Mouse (Mus musculus): ENCODE measurements around the gene Dmp1. TPM values are rescaled to one million over a fixed set of nuclear protein-coding genes. Genes with fewer than 3 reads are reported as not detected.

Dmp1 gene
- polyA plus RNA-seq, 1 experiment from 2014 or later: 1.6 TPM

- no peak overlapping the region for H3K4me2 ChIP-seq (ENCODE audit: low read length)
- 84% methylated on average over 9 of the region's 9 CpGs for WGBS
- no peak for ATAC-seq
- no peaks in the 10 kb centered on the region for H3K27me3 ChIP-seq (ENCODE audit: control insufficient read depth, insufficient read depth, low read depth, low read length)
- H3K9me3 ChIP-seq (replicated peaks; ENCODE audit: control insufficient read depth, low read length, poor library complexity, severe bottlenecking): no peaks in the 10 kb centered on the region
- no peak overlapping the region for H3K4me3 ChIP-seq (ENCODE audit: low read depth, low read length)
- no peaks in the 10 kb centered on the region for H3K36me3 ChIP-seq (ENCODE audit: control insufficient read depth, insufficient read depth, low read length)
- no peak overlapping the region for H3K9ac ChIP-seq (ENCODE audit: low read depth, low read length)
- no peaks in the 10 kb centered on the region for H3K4me1 ChIP-seq (ENCODE audit: control insufficient read depth, insufficient read depth, low read length)
- H3K27ac ChIP-seq (ENCODE audit: low read length): no peak overlapping the region
These were observed 37.4 kb downstream of the Dmp1 start for GRCm38 (mm10) chr5:104239674-104240378.

DNA sequence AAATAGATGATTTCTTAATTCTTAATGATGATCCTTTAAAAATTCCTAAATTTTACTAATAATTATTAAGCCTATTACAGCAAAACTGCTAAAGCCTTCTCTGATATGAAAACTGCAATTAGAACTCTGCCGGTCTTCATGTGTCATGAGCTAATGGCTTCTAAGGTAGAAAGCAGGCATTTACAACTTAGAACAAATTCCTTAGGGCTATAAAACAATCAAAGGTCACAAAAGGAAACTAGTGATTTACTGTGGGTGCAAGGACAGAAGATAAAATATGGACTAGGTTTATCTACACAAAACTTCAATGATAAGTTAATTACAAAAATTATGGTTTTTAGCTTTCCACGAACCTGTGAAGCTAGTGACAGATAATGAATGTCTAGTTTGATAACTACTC, 41.8 kb downstream of the Dmp1 start:
- no peaks in the 10 kb centered on the region for H3K36me3 ChIP-seq (ENCODE audit: control insufficient read depth, insufficient read depth, low read length)
- whole genome bisulfite sequencing: 89% methylated on average over 2 of the region's 2 CpGs
- H3K4me3 ChIP-seq (ENCODE audit: low read depth, low read length): no peak overlapping the region
- ATAC-seq: no peak
- no peak overlapping the region for H3K27ac ChIP-seq (ENCODE audit: low read length)
- H3K27me3 ChIP-seq (ENCODE audit: control insufficient read depth, insufficient read depth, low read depth, low read length): no peaks in the 10 kb centered on the region
- no peaks in the 10 kb centered on the region for H3K4me1 ChIP-seq (ENCODE audit: control insufficient read depth, insufficient read depth, low read length)
- no peak overlapping the region for H3K4me2 ChIP-seq (ENCODE audit: low read length)
- no peaks in the 10 kb centered on the region for H3K9me3 ChIP-seq (replicated peaks; ENCODE audit: control insufficient read depth, low read length, poor library complexity, severe bottlenecking)
- no peak overlapping the region for H3K9ac ChIP-seq (ENCODE audit: low read depth, low read length)

- ATAC-seq: no peak
- no peak overlapping the region for H3K27ac ChIP-seq (ENCODE audit: low read length)
- no peak overlapping the region for H3K9ac ChIP-seq (ENCODE audit: low read depth, low read length)
- no peaks in the 10 kb centered on the region for H3K4me1 ChIP-seq (ENCODE audit: control insufficient read depth, insufficient read depth, low read length)
- H3K9me3 ChIP-seq (replicated peaks; ENCODE audit: control insufficient read depth, low read length, poor library complexity, severe bottlenecking): no peaks in the 10 kb centered on the region
- H3K4me2 ChIP-seq (ENCODE audit: low read length): no peak overlapping the region
- no peak overlapping the region for H3K4me3 ChIP-seq (ENCODE audit: low read depth, low read length)
- H3K36me3 ChIP-seq (ENCODE audit: control insufficient read depth, insufficient read depth, low read length): no peaks in the 10 kb centered on the region
- H3K27me3 ChIP-seq (ENCODE audit: control insufficient read depth, insufficient read depth, low read depth, low read length): no peaks in the 10 kb centered on the region
- WGBS: 90% methylated on average over 5 of the region's 5 CpGs
These were observed 49.4 kb downstream of the Dmp1 start for GRCm38 (mm10) chr5:104251811-104252210.

DNA sequence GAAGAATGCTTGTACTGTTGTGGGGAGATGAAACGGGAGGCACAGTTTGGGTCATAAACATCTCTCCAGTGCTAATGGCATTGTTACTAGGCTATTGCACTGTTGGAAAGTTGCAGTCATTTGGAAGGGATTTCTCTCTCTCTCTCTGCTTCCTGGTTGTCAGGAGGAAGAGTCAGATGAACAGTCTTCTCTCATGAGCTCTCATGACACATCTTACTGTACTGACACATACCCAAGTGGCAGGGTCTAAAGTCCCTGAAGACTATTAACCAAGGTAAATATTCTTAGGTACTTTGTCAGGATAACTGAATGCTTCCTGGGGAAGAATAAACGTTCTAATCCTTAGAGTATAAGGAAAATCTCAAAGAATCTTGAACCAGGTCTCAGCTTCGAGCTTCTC, 54.2 kb downstream of the Dmp1 start:
- Histone ChIP-seq H3K4me3 (ENCODE audit: low read depth, low read length) (no peak overlapping the region), H3K36me3 (ENCODE audit: control insufficient read depth, insufficient read depth, low read length) (no peaks in the 10 kb centered on the region), H3K4me2 (ENCODE audit: low read length) (no peak overlapping the region), H3K27ac (ENCODE audit: low read length) (no peak overlapping the region), H3K9me3 (replicated peaks; ENCODE audit: control insufficient read depth, low read length, poor library complexity, severe bottlenecking) (no peaks in the 10 kb centered on the region), H3K9ac (ENCODE audit: low read depth, low read length) (no peak overlapping the region), H3K27me3 (ENCODE audit: control insufficient read depth, insufficient read depth, low read depth, low read length) (no peaks in the 10 kb centered on the region), H3K4me1 (ENCODE audit: control insufficient read depth, insufficient read depth, low read length) (no peaks in the 10 kb centered on the region)
- no peak for ATAC-seq
- WGBS: 70% methylated on average over 3 of the region's 3 CpGs

DNA sequence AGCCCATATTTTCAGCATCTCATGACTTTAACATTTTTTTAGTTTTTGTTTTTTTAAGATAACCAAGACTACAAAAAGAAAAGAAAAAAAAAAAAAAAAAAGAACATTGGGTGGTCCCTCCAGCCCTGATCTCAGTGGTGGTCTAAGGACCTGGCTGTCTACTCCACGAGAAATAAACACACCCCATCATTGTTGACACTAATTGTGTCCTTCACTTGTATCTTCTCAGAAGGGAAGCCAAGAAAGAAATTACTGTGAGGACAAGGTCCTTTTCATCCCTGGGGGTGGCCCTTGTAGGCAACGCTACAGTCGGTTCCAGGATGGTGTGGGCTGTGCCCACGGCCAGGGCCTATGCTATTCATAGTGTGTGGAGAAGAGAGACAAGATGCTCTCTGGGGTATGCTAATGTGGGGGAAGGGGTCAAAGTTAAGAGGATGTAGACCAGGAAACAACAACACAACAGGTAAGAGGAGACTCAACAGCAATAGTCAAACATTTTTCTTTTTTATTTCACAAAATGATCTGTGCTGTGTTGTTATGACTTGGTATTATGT, 59.6 kb downstream of the Dmp1 start:
- H3K27ac ChIP-seq (ENCODE audit: low read length): no peak overlapping the region
- H3K36me3 ChIP-seq (ENCODE audit: control insufficient read depth, insufficient read depth, low read length): no peaks in the 10 kb centered on the region
- H3K27me3 ChIP-seq (ENCODE audit: control insufficient read depth, insufficient read depth, low read depth, low read length): no peaks in the 10 kb centered on the region
- H3K4me2 ChIP-seq (ENCODE audit: low read length): no peak overlapping the region
- H3K9ac ChIP-seq (ENCODE audit: low read depth, low read length): no peak overlapping the region
- 78% methylated on average over 4 of the region's 4 CpGs for WGBS
- no peak for ATAC-seq
- no peaks in the 10 kb centered on the region for H3K9me3 ChIP-seq (replicated peaks; ENCODE audit: control insufficient read depth, low read length, poor library complexity, severe bottlenecking)
- no peak overlapping the region for H3K4me3 ChIP-seq (ENCODE audit: low read depth, low read length)
- H3K4me1 ChIP-seq (ENCODE audit: control insufficient read depth, insufficient read depth, low read length): no peaks in the 10 kb centered on the region

DNA sequence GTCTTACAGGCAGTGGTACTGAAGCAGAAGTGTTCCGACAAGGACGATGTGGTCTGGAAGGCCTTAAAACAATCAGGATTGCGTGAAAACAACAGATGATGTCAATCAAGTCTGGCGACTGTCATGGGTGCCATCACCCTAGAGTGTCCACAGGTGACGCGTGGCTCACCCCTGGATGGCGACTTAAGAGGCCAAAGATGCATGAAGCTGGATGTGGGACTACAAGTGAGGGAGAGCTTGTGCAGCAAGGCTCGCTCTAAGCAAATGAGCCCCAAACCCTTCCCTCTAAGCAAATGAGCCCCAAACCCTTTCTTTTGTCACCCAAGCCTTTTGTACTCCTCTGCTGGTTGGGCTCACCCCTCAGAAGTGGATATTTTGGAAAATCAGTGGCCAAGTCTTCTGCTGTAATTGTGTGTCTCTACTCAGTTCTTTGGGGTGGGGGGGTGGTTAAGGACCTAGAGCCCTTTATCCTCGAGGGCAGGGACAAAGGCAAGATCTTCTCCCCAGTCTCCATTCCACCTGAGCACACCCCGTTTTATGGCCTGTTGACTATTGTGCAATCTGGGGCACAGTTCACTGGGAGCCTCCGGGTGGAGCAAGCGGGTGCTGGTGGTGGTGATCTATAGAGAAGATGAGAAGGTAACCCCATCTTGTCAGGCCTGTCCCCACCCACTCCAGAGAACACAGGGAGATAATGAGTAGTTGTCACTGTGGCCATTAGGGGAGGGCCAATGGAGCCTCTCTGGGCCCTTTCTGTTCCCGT, 60.8 kb downstream of the Dmp1 start:
- Histone ChIP-seq H3K27ac (ENCODE audit: low read length) (no peak overlapping the region), H3K4me1 (ENCODE audit: control insufficient read depth, insufficient read depth, low read length) (no peaks in the 10 kb centered on the region), H3K9ac (ENCODE audit: low read depth, low read length) (no peak overlapping the region), H3K27me3 (ENCODE audit: control insufficient read depth, insufficient read depth, low read depth, low read length) (no peaks in the 10 kb centered on the region), H3K4me2 (ENCODE audit: low read length) (no peak overlapping the region), H3K4me3 (ENCODE audit: low read depth, low read length) (no peak overlapping the region), H3K9me3 (replicated peaks; ENCODE audit: control insufficient read depth, low read length, poor library complexity, severe bottlenecking) (no peaks in the 10 kb centered on the region), H3K36me3 (ENCODE audit: control insufficient read depth, insufficient read depth, low read length) (no peaks in the 10 kb centered on the region)
- WGBS: 89% methylated on average over 13 of the region's 13 CpGs
- no peak for ATAC-seq

Other genes with a start within 250 kb of the Dmp1 start
- not detected in 2 replicates for gene Hsd17b13, start 225.2 kb upstream of the Dmp1 start, polyA plus RNA-seq (2015; fragmentation: Nextera tagmentation; extraction: Ambion mirVana)
- gene Hsd17b11, start 180.7 kb upstream of the Dmp1 start, polyA plus RNA-seq (2015; fragmentation: Nextera tagmentation; extraction: Ambion mirVana): 1.9 and 2.6 TPM in 2 replicates
- gene Nudt9, start 156.3 kb upstream of the Dmp1 start, polyA plus RNA-seq (2015; fragmentation: Nextera tagmentation; extraction: Ambion mirVana): 59.3 and 60.6 TPM in 2 replicates
- gene Gm17660, start 125.0 kb upstream of the Dmp1 start, polyA plus RNA-seq (2015; fragmentation: Nextera tagmentation; extraction: Ambion mirVana): 0.80 TPM in 1 of 2 replicates, not detected in the other
- gene Sparcl1, start 88.9 kb upstream of the Dmp1 start, polyA plus RNA-seq (2015; fragmentation: Nextera tagmentation; extraction: Ambion mirVana): 163 and 240 TPM in 2 replicates
- gene Dspp, start 31.9 kb upstream of the Dmp1 start, polyA plus RNA-seq (2015; fragmentation: Nextera tagmentation; extraction: Ambion mirVana): not detected in 2 replicates
- 1.0 and 9.2 TPM in 2 replicates for gene Ibsp, start 96.6 kb downstream of the Dmp1 start, polyA plus RNA-seq (2015; fragmentation: Nextera tagmentation; extraction: Ambion mirVana)
- gene Mepe, start 122.7 kb downstream of the Dmp1 start, polyA plus RNA-seq (2015; fragmentation: Nextera tagmentation; extraction: Ambion mirVana): not detected in 2 replicates
- 12.0 and 49.9 TPM in 2 replicates for gene Spp1, start 232.5 kb downstream of the Dmp1 start, polyA plus RNA-seq (2015; fragmentation: Nextera tagmentation; extraction: Ambion mirVana)

Data from midbrain, embryonic 16.5 days (tissue).